Mouse (Mus musculus) erythroblast, embryonic 14.5 days (primary cell): ENCODE measurements at regions not wholly inside any gene's neighbourhood (a gene's known extent, or its start where the extent isn't known, plus 50 kb on each side); places are given as distances from the start of the nearest gene placed in this dataset.

Source experiments
- H3K27me3 ChIP-seq: 2 replicates; pipeline ENCODE4 v1.6.1; 2012; ENCODE audit warnings: inconsistent platforms; ENCODE audit not compliant: control insufficient read depth
- H3K36me3 ChIP-seq: 2 replicates; pipeline ENCODE4 v1.6.1; 2012; ENCODE audit warnings: mild to moderate bottlenecking, inconsistent platforms; ENCODE audit not compliant: control insufficient read depth
- H3K4me1 ChIP-seq: 2 replicates; pipeline ENCODE4 v1.6.1; 2012; ENCODE audit warnings: inconsistent platforms; ENCODE audit not compliant: control insufficient read depth
- H3K4me3 ChIP-seq: replicated peaks from 2 replicates; pipeline ENCODE3; 2012; ENCODE audit warnings: moderate library complexity, mild to moderate bottlenecking, inconsistent platforms
- H3K9me3 ChIP-seq: 2 replicates; pipeline ENCODE4 v1.6.1; 2012; ENCODE audit warnings: low read length, inconsistent platforms, mixed read lengths; ENCODE audit not compliant: control insufficient read depth
- GATA1 ChIP-seq: IDR thresholded peaks from 2 replicates; pipeline ENCODE4 v1.6.1; 2012; ENCODE audit warnings: low read length, inconsistent platforms, mixed read lengths
- TAL1 ChIP-seq: IDR thresholded peaks from 3 replicates; pipeline ENCODE4 v1.6.1; 2012; ENCODE audit warnings: low read length, inconsistent platforms, mixed read lengths

GRCm38 (mm10) chr12:15911254-15911991 lies 94.7 kb upstream of the Trib2 start:
- Histone ChIP-seq H3K4me1 (no peaks in the 10 kb centered on the region), H3K36me3 (no peaks in the 10 kb centered on the region)
- TF ChIP-seq TAL1 (no peak), GATA1 (no peak)

DNA sequence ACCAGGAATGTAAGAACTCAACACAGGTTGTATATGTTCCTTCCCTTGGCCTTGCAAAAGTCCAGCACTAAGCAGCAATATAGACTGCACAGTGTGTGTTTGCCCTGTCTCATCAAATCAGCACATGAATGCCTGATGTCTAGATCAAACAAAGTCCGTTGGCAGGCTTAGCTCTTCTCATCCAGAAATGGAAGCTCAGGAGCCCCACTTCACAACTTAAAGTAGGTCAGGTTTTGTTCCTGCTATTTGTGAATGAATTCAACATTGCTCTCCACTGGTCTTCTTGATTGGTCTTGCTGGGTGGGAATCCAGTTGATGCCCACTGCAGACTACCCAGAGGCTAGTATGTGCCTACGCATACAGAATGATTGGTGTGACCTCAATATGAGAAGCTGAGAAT lies 80.8 kb upstream of the Trib2 start:
- no peaks in the 10 kb centered on the region for H3K27me3 ChIP-seq
- H3K4me3 ChIP-seq, result no peak overlapping the region
- TF ChIP-seq TAL1 (no peak), GATA1 (no peak)
- H3K4me1 ChIP-seq, result no peaks in the 10 kb centered on the region
- H3K36me3 ChIP-seq, result no peaks in the 10 kb centered on the region
- H3K9me3 ChIP-seq, result no peaks in the 10 kb centered on the region

More at GRCm38 (mm10) chr12:15911254-15911991, 94.7 kb upstream of the Trib2 start:
- Histone ChIP-seq H3K27me3 (no peaks in the 10 kb centered on the region), H3K9me3 (no peaks in the 10 kb centered on the region), H3K4me3 (no peak overlapping the region)

DNA sequence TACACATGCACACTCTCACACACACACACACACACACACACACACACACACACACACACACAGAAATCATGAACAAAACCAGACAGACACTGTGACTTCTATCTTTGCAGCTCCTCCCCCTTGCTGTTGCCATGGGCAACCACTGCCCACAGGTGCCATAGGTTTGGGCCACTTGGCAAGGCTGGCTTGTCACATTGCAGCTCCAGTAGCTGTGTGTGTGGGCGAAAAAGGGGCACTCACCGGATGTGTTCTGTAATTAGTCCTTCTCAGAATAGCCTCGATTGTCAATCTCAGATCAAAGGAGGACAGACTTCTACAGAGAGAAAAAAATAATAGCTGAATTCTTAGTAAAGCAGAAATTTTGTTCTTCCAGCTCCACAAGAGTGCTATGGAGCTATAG lies 79.8 kb upstream of the Trib2 start:
- no peaks in the 10 kb centered on the region for H3K9me3 ChIP-seq
- no peak overlapping the region for H3K4me3 ChIP-seq
- TF ChIP-seq GATA1 (no peak), TAL1 (no peak)
- no peaks in the 10 kb centered on the region for H3K4me1 ChIP-seq
- no peaks in the 10 kb centered on the region for H3K27me3 ChIP-seq
- no peaks in the 10 kb centered on the region for H3K36me3 ChIP-seq

DNA sequence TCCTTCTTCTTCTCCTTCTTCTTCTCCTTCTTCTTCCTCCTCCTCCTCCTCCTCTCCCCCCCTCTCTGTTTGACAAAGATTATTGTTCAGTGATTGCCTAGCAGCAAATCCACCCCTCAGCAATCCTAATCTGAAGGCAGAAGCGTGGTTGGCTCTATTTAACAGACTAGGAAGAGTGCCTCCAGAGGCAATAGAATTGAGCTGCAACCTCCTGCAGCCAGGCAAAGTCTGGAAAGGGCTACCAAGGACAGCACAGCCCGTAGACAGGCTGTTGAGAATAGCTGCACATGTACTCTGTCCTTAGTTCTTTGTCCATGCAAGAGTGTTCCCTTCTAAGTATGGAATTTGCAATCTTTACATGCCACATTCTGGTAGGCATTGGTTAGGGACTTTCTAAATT lies 78.5 kb upstream of the Trib2 start:
- H3K4me1 ChIP-seq, result no peaks in the 10 kb centered on the region
- no peaks in the 10 kb centered on the region for H3K36me3 ChIP-seq
- H3K9me3 ChIP-seq, result no peaks in the 10 kb centered on the region

DNA sequence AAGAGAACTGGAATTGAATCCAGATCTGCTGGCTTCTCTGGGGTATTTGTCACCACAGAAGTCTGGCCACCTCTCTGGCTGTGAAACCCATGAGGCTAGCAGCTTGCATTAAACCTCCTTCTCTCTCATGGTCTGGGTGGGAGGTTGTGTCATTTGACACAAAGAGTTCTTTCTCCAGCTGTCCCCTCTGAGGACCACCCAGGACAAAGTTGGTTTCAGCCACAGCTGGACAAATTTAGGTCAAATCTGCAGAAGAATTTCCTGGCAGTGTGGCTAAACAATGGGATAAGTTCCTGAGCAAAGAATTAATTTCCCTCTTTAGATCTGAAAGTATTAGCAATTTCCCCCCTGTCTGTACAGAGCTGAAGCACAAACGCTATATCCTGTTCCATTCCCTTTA lies 73.9 kb upstream of the Trib2 start:
- Histone ChIP-seq H3K36me3 (no peaks in the 10 kb centered on the region), H3K27me3 (no peaks in the 10 kb centered on the region), H3K4me1 (no peaks in the 10 kb centered on the region), H3K4me3 (no peak overlapping the region), H3K9me3 (no peaks in the 10 kb centered on the region)
- TF ChIP-seq TAL1 (no peak), GATA1 (no peak)

More for the DNA sequence above, 78.5 kb upstream of the Trib2 start:
- TF ChIP-seq GATA1 (no peak), TAL1 (no peak)
- H3K27me3 ChIP-seq, result no peaks in the 10 kb centered on the region
- H3K4me3 ChIP-seq, result no peak overlapping the region

DNA sequence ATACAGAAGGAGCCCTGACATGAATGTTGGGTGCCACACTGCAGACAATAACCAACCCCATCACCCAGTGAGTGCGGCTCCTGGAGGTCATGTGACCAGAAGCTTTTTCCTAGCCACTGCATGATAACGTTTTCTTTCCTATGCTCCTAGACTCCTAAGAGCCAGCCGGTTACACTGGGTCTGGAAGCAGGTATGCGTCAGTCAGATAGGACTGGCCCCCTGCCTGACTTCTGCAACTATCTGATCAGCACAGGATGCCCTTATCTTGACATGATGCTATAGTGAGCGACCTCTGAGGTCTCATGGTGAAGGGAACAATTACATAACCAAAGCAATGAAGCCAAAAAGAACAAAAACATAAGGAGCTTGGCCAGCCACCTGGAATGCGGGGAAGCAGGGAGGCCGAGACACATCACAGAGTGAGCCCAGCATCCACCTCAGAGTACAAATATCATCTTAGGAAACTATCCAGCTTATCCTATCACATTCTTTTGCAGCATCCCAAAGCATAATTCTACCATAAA lies 63.2 kb upstream of the Trib2 start:
- H3K27me3 ChIP-seq, result no peaks in the 10 kb centered on the region
- TF ChIP-seq TAL1 (no peak), GATA1 (no peak)
- H3K4me3 ChIP-seq, result no peak overlapping the region

More for the DNA sequence above, 63.2 kb upstream of the Trib2 start:
- Histone ChIP-seq H3K9me3 (no peaks in the 10 kb centered on the region), H3K4me1 (no peaks in the 10 kb centered on the region), H3K36me3 (no peaks in the 10 kb centered on the region)
